Mouse (Mus musculus) CH12.LX (cell line): ENCODE results near the gene Fgfr2. TPM values are rescaled to one million over a fixed set of nuclear protein-coding genes. Genes with fewer than 3 reads are reported as not detected.

Source experiments
- DNase-seq: peaks from one replicate; pipeline ENCODE4 v3.0.0-alpha.2; 2013; ENCODE audit errors: extremely low read depth
- H3K27ac ChIP-seq: 2 replicates; pipeline ENCODE4 v1.5.1; 2012; ENCODE audit warnings: low read depth, mild to moderate bottlenecking, control low read depth, moderate library complexity; ENCODE audit not compliant: insufficient read depth
- H3K27me3 ChIP-seq: replicated peaks from 2 replicates; pipeline ENCODE3; 2012; ENCODE audit warnings: inconsistent platforms
- H3K36me3 ChIP-seq, 2 experiments: replicated peaks in 1 of 2; 2 replicates each; pipeline versions ENCODE3 to v1.6.1; 2012; ENCODE audit warnings: inconsistent platforms in 1 of 2, low read length in 1 of 2, mild to moderate bottlenecking in 1 of 2, mixed read lengths in 1 of 2, moderate library complexity in 1 of 2; ENCODE audit not compliant: control insufficient read depth in 1 of 2, insufficient read depth in 1 of 2
- H3K4me1 ChIP-seq, 2 experiments: 2 replicates each; pipeline ENCODE4 v1.6.1; 2012; ENCODE audit warnings: inconsistent platforms in 1 of 2, moderate library complexity in 1 of 2; ENCODE audit not compliant: insufficient read depth in 2 of 2, control insufficient read depth in 1 of 2
- H3K4me2 ChIP-seq: 2 replicates; pipeline ENCODE4 v1.6.1; 2012; ENCODE audit warnings: low read depth, mild to moderate bottlenecking, control low read depth; ENCODE audit not compliant: poor library complexity, insufficient read depth, severe bottlenecking
- H3K4me3 ChIP-seq, 3 experiments: fragments of 150-350 bp in 1 of 3; sonication (generic) in 1 of 3; replicated peaks in 1 of 3; 2 replicates each; pipeline versions ENCODE3 to v1.5.1; 2011 to 2012; ENCODE audit warnings: low read depth in 2 of 3, low read length in 2 of 3, mild to moderate bottlenecking in 2 of 3, moderate library complexity in 2 of 3, control low read depth in 1 of 3, improper control_type of control experiment in 1 of 3, inconsistent platforms in 1 of 3, mixed read lengths in 1 of 3; ENCODE audit not compliant: poor library complexity in 1 of 3
- H3K79me2 ChIP-seq: replicated peaks from 2 replicates; pipeline ENCODE4 v1.6.1; 2012; ENCODE audit warnings: mild to moderate bottlenecking, moderate library complexity; ENCODE audit not compliant: control insufficient read depth, poor library complexity, insufficient read depth, severe bottlenecking; ENCODE audit errors: extremely low read depth
- H3K9ac ChIP-seq: 2 replicates; pipeline ENCODE4 v1.6.1; 2012; ENCODE audit warnings: low read depth, mild to moderate bottlenecking, control low read depth, moderate library complexity; ENCODE audit not compliant: insufficient read depth
- H3K9me3 ChIP-seq: replicated peaks from 2 replicates; pipeline ENCODE3; 2012; ENCODE audit warnings: low read length, inconsistent platforms, mixed read lengths
- BHLHE40 ChIP-seq: IDR thresholded peaks from 2 replicates; pipeline ENCODE4 v1.6.1; 2011; ENCODE audit warnings: mild to moderate bottlenecking, low read depth, low read length, improper control_type of control experiment
- CHD1 ChIP-seq: IDR thresholded peaks from 2 replicates; pipeline ENCODE4 v1.6.1; 2012; ENCODE audit warnings: low read depth, low read length, improper control_type of control experiment, inconsistent platforms
- CHD2 ChIP-seq: IDR thresholded peaks from 2 replicates; pipeline ENCODE4 v1.6.1; 2011; ENCODE audit warnings: low read length, improper control_type of control experiment
- E2F4 ChIP-seq: IDR thresholded peaks from 2 replicates; pipeline ENCODE4 v1.6.1; 2011; ENCODE audit warnings: low read depth, low read length, improper control_type of control experiment; ENCODE audit not compliant: insufficient replicate concordance
- ELF1 ChIP-seq: IDR thresholded peaks from 2 replicates; pipeline ENCODE4 v1.6.1; 2014; ENCODE audit warnings: low read depth, mild to moderate bottlenecking, inconsistent platforms, low read length, improper control_type of control experiment
- EP300 ChIP-seq: IDR thresholded peaks from 2 replicates; pipeline ENCODE4 v1.6.1; 2011; ENCODE audit warnings: low read length, improper control_type of control experiment
- ETS1 ChIP-seq: conservative IDR thresholded peaks from 2 replicates; pipeline ENCODE4 v1.6.1; 2012; ENCODE audit warnings: low read depth, mild to moderate bottlenecking, inconsistent platforms, low read length, improper control_type of control experiment, moderate library complexity
- GABPA ChIP-seq: IDR thresholded peaks from 2 replicates; pipeline ENCODE4 v1.6.1; 2012; ENCODE audit warnings: low read depth, low read length, improper control_type of control experiment, inconsistent platforms; ENCODE audit not compliant: insufficient replicate concordance
- HCFC1 ChIP-seq: IDR thresholded peaks from 2 replicates; pipeline ENCODE4 v1.6.1; 2012; ENCODE audit warnings: low read depth, mild to moderate bottlenecking, inconsistent platforms, low read length, improper control_type of control experiment
- IRF4 ChIP-seq: IDR thresholded peaks from 2 replicates; pipeline ENCODE4 v1.6.1; 2014; ENCODE audit warnings: low read depth, mild to moderate bottlenecking, inconsistent platforms, low read length, improper control_type of control experiment
- KAT2A ChIP-seq: IDR thresholded peaks from 2 replicates; pipeline ENCODE4 v1.6.1; 2012; ENCODE audit warnings: low read length, improper control_type of control experiment, inconsistent platforms; ENCODE audit not compliant: insufficient replicate concordance
- MAZ ChIP-seq: IDR thresholded peaks from 2 replicates; pipeline ENCODE4 v1.6.1; 2012; ENCODE audit warnings: low read depth, mild to moderate bottlenecking, inconsistent platforms, low read length, improper control_type of control experiment, moderate library complexity
- MEF2A ChIP-seq: IDR thresholded peaks from 2 replicates; pipeline ENCODE4 v1.6.1; 2014; ENCODE audit warnings: low read depth, mild to moderate bottlenecking, inconsistent platforms, low read length, improper control_type of control experiment, borderline replicate concordance
- MYC ChIP-seq: IDR thresholded peaks from 2 replicates; pipeline ENCODE4 v1.6.1; 2011; ENCODE audit warnings: low read depth, mild to moderate bottlenecking, improper control_type of control experiment, low read length
- NELFE ChIP-seq: IDR thresholded peaks from 2 replicates; pipeline ENCODE4 v1.6.1; 2011; ENCODE audit warnings: low read depth, low read length, improper control_type of control experiment
- NRF1 ChIP-seq: IDR thresholded peaks from 2 replicates; pipeline ENCODE4 v1.6.1; 2014; ENCODE audit warnings: low read depth, mild to moderate bottlenecking, inconsistent platforms, low read length, improper control_type of control experiment, moderate library complexity
- RAD21 ChIP-seq: IDR thresholded peaks from 2 replicates; pipeline ENCODE4 v1.6.1; 2011; ENCODE audit warnings: low read depth, mild to moderate bottlenecking, low read length, improper control_type of control experiment, moderate library complexity
- RCOR1 ChIP-seq: conservative IDR thresholded peaks from 2 replicates; pipeline ENCODE4 v1.6.1; 2012; ENCODE audit warnings: low read depth, mild to moderate bottlenecking, inconsistent platforms, low read length, improper control_type of control experiment
- SIN3A ChIP-seq: IDR thresholded peaks from 2 replicates; pipeline ENCODE4 v1.6.1; 2012; ENCODE audit warnings: low read length, improper control_type of control experiment, inconsistent platforms
- SMC3 ChIP-seq: IDR thresholded peaks from 2 replicates; pipeline ENCODE4 v1.6.1; 2011; ENCODE audit warnings: low read depth, low read length, improper control_type of control experiment
- TBP ChIP-seq: conservative IDR thresholded peaks from 2 replicates; pipeline ENCODE4 v1.6.1; 2011; ENCODE audit warnings: low read depth, low read length, improper control_type of control experiment
- UBTF ChIP-seq: IDR thresholded peaks from 2 replicates; pipeline ENCODE4 v1.6.1; 2012; ENCODE audit warnings: low read depth, mild to moderate bottlenecking, inconsistent platforms, low read length, improper control_type of control experiment, moderate library complexity
- USF2 ChIP-seq: conservative IDR thresholded peaks from 2 replicates; pipeline ENCODE4 v1.6.1; 2011; ENCODE audit warnings: low read depth, low read length, improper control_type of control experiment
- ZC3H11A ChIP-seq: IDR thresholded peaks from 2 replicates; pipeline ENCODE4 v1.6.1; 2012; ENCODE audit warnings: low read depth, mild to moderate bottlenecking, inconsistent platforms, low read length, improper control_type of control experiment
- ZMIZ1 ChIP-seq: IDR thresholded peaks from 2 replicates; pipeline ENCODE4 v1.6.1; 2012; ENCODE audit warnings: low read depth, mild to moderate bottlenecking, inconsistent platforms, low read length, improper control_type of control experiment
- ZNF384 ChIP-seq: IDR thresholded peaks from 2 replicates; pipeline ENCODE4 v1.6.1; 2012; ENCODE audit warnings: low read depth, low read length, improper control_type of control experiment, inconsistent platforms
- dilution Hi-C: fragments of 300-500 bp; cut with MboI; formaldehyde crosslinking; loops from 2 replicates; pipeline ENCODE4 v1.14.3; 2020; ENCODE audit warnings: low sequenced_read_pairs; ENCODE audit not compliant: extremely low pct_unique_long_range_greater_than_20kb, extremely low pct_ligation_motif_present
- in situ Hi-C: fragments of 300-500 bp; cut with MboI; formaldehyde crosslinking; loops from 3 replicates; pipeline ENCODE4 v1.14.3; 2019; ENCODE audit warnings: low sequenced_read_pairs, low pct_ligation_motif_present, low pct_unique_long_range_greater_than_20kb, mixed read lengths
- polyA plus RNA-seq: library from polyadenylated mRNA; unstranded; fragments of >175 nt; gene quantifications from 2 replicates; pipeline ENCODE4 v1.2.1, GENCODE M21; 2012; ENCODE audit warnings: low read depth; ENCODE audit not compliant: insufficient read length
- total RNA-seq, 2 experiments: library from RNA; depleted of rRNA; stranded (reverse); fragments of 300-350 nt in 1 of 2; fragments of >200 nt in 1 of 2; gene quantifications; 2 replicates each; pipeline ENCODE4 v1.2.3; 2012 to 2014

The Fgfr2 gene
- total and polyA plus RNA-seq, 3 experiments = not detected

- TF ChIP-seq ETS1 (0 out of 2 replicates have a peak, but pooled peaks have one; percentile 39), MAZ (no peak), EP300 (peak; percentile 71), RAD21 (no peak; the same call in 1 of the 2 replicates), UBTF (no peak), MEF2A (no peak), SIN3A (no peak), ELF1 (no peak), NELFE (no peak), CHD1 (no peak), USF2 (no peak), E2F4 (no peak), TBP (no peak)
Measured at GRCm38 (mm10) chr7:130800681-130801080, 2322.5 kb downstream of the Fgfr2 start (continued).

- in situ Hi-C loops (no loop called here), dilution Hi-C loops (no loop called here)
- Histone ChIP-seq H3K9ac (no peak overlapping the region), H3K36me3 (no peaks in the 10 kb centered on the region), H3K4me1 (peaks cover 17 to 22% of the 10 kb centered on the region in 2 experiments), H3K79me2 (no peaks in the 10 kb centered on the region), H3K9me3 (no peaks in the 10 kb centered on the region), H3K27me3 (peaks cover 60% of the 10 kb centered on the region), H3K4me2 (no peak overlapping the region), H3K27ac (no peak overlapping the region), H3K4me3 (no peak overlapping the region)
- DNase-seq = no peak
- TF ChIP-seq IRF4 (no peak), NRF1 (no peak), SMC3 (no peak), HCFC1 (no peak), BHLHE40 (no peak), MYC (no peak)
Measured at GRCm38 (mm10) chr7:130799418-130799817, 2323.7 kb downstream of the Fgfr2 start.

- no peaks in the 10 kb centered on the region for H3K79me2 ChIP-seq
Measured at GRCm38 (mm10) chr7:130797524-130797923, 2325.6 kb downstream of the Fgfr2 start.

More at GRCm38 (mm10) chr7:130797524-130797923, 2325.6 kb downstream of the Fgfr2 start:
- Histone ChIP-seq H3K27me3 (peaks cover 66% of the 10 kb centered on the region), H3K4me1 (peaks cover 17 to 22% of the 10 kb centered on the region in 2 experiments), H3K9me3 (no peaks in the 10 kb centered on the region), H3K4me2 (no peak overlapping the region), H3K9ac (no peak overlapping the region), H3K4me3 (no peak overlapping the region), H3K27ac (no peak overlapping the region), H3K36me3 (no peaks in the 10 kb centered on the region)
- DNase-seq = no peak
- in situ Hi-C loops = no loop called here
- dilution Hi-C loops = no loop called here
- no peak for TF ChIP-seq EP300
- no peak for TF ChIP-seq ZNF384
- no peak for TF ChIP-seq HCFC1
- no peak for TF ChIP-seq RCOR1
- no peak for TF ChIP-seq UBTF
- no peak for TF ChIP-seq CHD2
- TF ChIP-seq SIN3A = no peak
- TF ChIP-seq ZC3H11A = no peak
- no peak for TF ChIP-seq TBP
- no peak for TF ChIP-seq GABPA
- no peak for TF ChIP-seq NELFE
- TF ChIP-seq E2F4 = no peak
- no peak for TF ChIP-seq ZMIZ1
- no peak for TF ChIP-seq SMC3
- TF ChIP-seq KAT2A = no peak
- no peak for TF ChIP-seq ELF1
- no peak for TF ChIP-seq CHD1
